Mouse (Mus musculus): ENCODE measurements around the gene Dnah5. TPM values are rescaled to one million over a fixed set of nuclear protein-coding genes. Genes with fewer than 3 reads are reported as not detected.
A peak's percentile ranks its signal among the peaks of the same experiment; 100 is the strongest.

The Dnah5 gene
- total RNA-seq (2021): 1 to 10 TPM; 3.1 to 3.5 TPM
- long read RNA-seq, experiment 1, partial matches to known transcripts: 2 of 2 reads
- long read RNA-seq, experiment 1, other reads (novel, unspliced or antisense): 0 of 2 reads
- long read RNA-seq, experiment 2, partial matches to known transcripts: 0 of 1 reads
- long read RNA-seq, experiment 2, other reads (novel, unspliced or antisense): 1 of 1 reads

GRCm38 (mm10) chr15:28203111-28204075 is at the start of gene Dnah5:
Gene Dnah5 (plus strand): TSS chr15:28203752.
- DNase-seq (ENCODE audit: low spot score in 2 of 2): no peak

GRCm38 (mm10) chr15:28154822-28155501 is 48.6 kb upstream of the Dnah5 start:
- peak; percentile 58 for DNase-seq (ENCODE audit: low spot score in 2 of 2)

- DNase-seq (ENCODE audit: low spot score in 2 of 2): peak; percentile 11 to 15
Measured at GRCm38 (mm10) chr15:28158771-28159489, 44.6 kb upstream of the Dnah5 start.

- no peak for DNase-seq (ENCODE audit: low spot score in 2 of 2)
Measured at GRCm38 (mm10) chr15:28162291-28162690, 41.3 kb upstream of the Dnah5 start.

GRCm38 (mm10) chr15:28165234-28165633 is 38.3 kb upstream of the Dnah5 start:
- no peak for DNase-seq (ENCODE audit: low spot score in 2 of 2)

GRCm38 (mm10) chr15:28166090-28166489 is 37.5 kb upstream of the Dnah5 start:
- DNase-seq (ENCODE audit: low spot score in 2 of 2): no peak

- no peak for DNase-seq (ENCODE audit: low spot score in 2 of 2)
Measured at GRCm38 (mm10) chr15:28178951-28179350, 24.6 kb upstream of the Dnah5 start.

- DNase-seq (ENCODE audit: low spot score in 2 of 2): no peak
Measured at GRCm38 (mm10) chr15:28179556-28179955, 24.0 kb upstream of the Dnah5 start.

- DNase-seq (ENCODE audit: low spot score in 2 of 2): peak; percentile 81 to 86
Measured at GRCm38 (mm10) chr15:28181862-28182261, 21.7 kb upstream of the Dnah5 start.

GRCm38 (mm10) chr15:28182567-28182966 is 21.0 kb upstream of the Dnah5 start:
- DNase-seq (ENCODE audit: low spot score in 2 of 2): no peak

GRCm38 (mm10) chr15:28187472-28188360 is 15.8 kb upstream of the Dnah5 start:
- peak; percentile 75 to 84 for DNase-seq (ENCODE audit: low spot score in 2 of 2)

GRCm38 (mm10) chr15:28188361-28189011 is 15.1 kb upstream of the Dnah5 start:
- peak in 1 of 2 experiments; percentile 14 for DNase-seq (ENCODE audit: low spot score in 2 of 2)

- no peak for DNase-seq (ENCODE audit: low spot score in 2 of 2)
Measured at GRCm38 (mm10) chr15:28189668-28190067, 13.9 kb upstream of the Dnah5 start.

- no peak for DNase-seq (ENCODE audit: low spot score in 2 of 2)
Measured at GRCm38 (mm10) chr15:28198609-28199008, 4.9 kb upstream of the Dnah5 start.

- DNase-seq (ENCODE audit: low spot score in 2 of 2): no peak
Measured at GRCm38 (mm10) chr15:28204626-28205025, 1.1 kb downstream of the Dnah5 start.

- DNase-seq (ENCODE audit: low spot score in 2 of 2): no peak
Measured at GRCm38 (mm10) chr15:28207545-28207944, 4.0 kb downstream of the Dnah5 start.

GRCm38 (mm10) chr15:28213057-28213456 is 9.5 kb downstream of the Dnah5 start:
- no peak for DNase-seq (ENCODE audit: low spot score in 2 of 2)

GRCm38 (mm10) chr15:28216358-28216757 is 12.8 kb downstream of the Dnah5 start:
- DNase-seq (ENCODE audit: low spot score in 2 of 2): no peak

- DNase-seq (ENCODE audit: low spot score in 2 of 2): no peak
Measured at GRCm38 (mm10) chr15:28227316-28227715, 23.8 kb downstream of the Dnah5 start.
